In genomic region chr10:93159651-93160496, GRCm38 (mm10) we compare ENCODE assay signal across 8 mouse cellular contexts. TPM values are rescaled to one million over a fixed set of nuclear protein-coding genes. Genes with fewer than 3 reads are reported as not detected.
DNase-seq lines count a peak whose midpoint lies in the region; ATAC-seq and TF ChIP-seq lines count a peak whose summit lies in the region.

No protein-coding gene starts in this region.

- no peaks in the 10 kb centered on the region for H3K9me3 ChIP-seq in heart, embryonic 10.5 days
- no peaks in the 10 kb centered on the region for H3K9me3 ChIP-seq in forebrain, embryonic 12.5 days
- H3K9me3 ChIP-seq in liver, embryonic 14.5 days (ENCODE audit: control insufficient read depth, low read length) = no peaks in the 10 kb centered on the region

- H3K9ac ChIP-seq in forebrain, embryonic 12.5 days = peak overlapping the region; percentile 12; the same call in 1 of the 2 replicates
- H3K9ac ChIP-seq in liver, embryonic 14.5 days (replicated peaks) = peak overlapping the region; percentile 40

- ATAC-seq in CD4-positive, CD25-positive, alpha-beta regulatory T cell, adult 4 months = peak; percentile 30
- no peak for ATAC-seq in forebrain, embryonic 12.5 days (ENCODE audit: low FRiP score)
- peak; percentile 54 for ATAC-seq in liver, embryonic 14.5 days (ENCODE audit: insufficient read depth)

- WGBS in heart, embryonic 10.5 days = 22% methylated on average over 17 of the region's 17 CpGs
- 28% methylated on average over 17 of the region's 17 CpGs for WGBS in forebrain, embryonic 12.5 days
- 13% methylated on average over 17 of the region's 17 CpGs for WGBS in liver, embryonic 14.5 days (ENCODE audit: insufficient replicate concordance)

- peak overlapping the region; percentile 99 for H3K27ac ChIP-seq in heart, embryonic 10.5 days
- peak overlapping the region; percentile 100; the same call in 1 of the 2 replicates for H3K27ac ChIP-seq in forebrain, embryonic 12.5 days
- peak overlapping the region; percentile 60 for H3K27ac ChIP-seq in liver, embryonic 14.5 days

- peak overlapping the region; percentile 54 for H3K4me2 ChIP-seq in forebrain, embryonic 12.5 days
- H3K4me2 ChIP-seq in liver, embryonic 14.5 days (ENCODE audit: low read depth) = peak overlapping the region; percentile 75

- no peak for TF ChIP-seq EP300 in liver, embryonic 14.5 days (IDR thresholded peaks at IDR 0.05; ENCODE audit: low read depth)

- intact Hi-C loops in heart, postnatal 36 days (cut with DNase I) = loop anchor here (2.0 to 5.0 kb wide), 5 partner anchors 67 to 311 kb away; no protein-coding TSS in a partner anchor

- peak overlapping the region; percentile 85 for H3K4me3 ChIP-seq in heart, embryonic 10.5 days
- H3K4me3 ChIP-seq in forebrain, embryonic 12.5 days (replicated peaks) = peak overlapping the region; percentile 97
- peak overlapping the region; percentile 87 to 99 for H3K4me3 ChIP-seq in liver, embryonic 14.5 days (ENCODE audit: insufficient read depth in 1 of 2, low read depth in 2 of 2, low read length in 2 of 2)

- peaks cover 6% of the 10 kb centered on the region; the same call in 1 of the 2 replicates for H3K4me1 ChIP-seq in heart, embryonic 10.5 days
- H3K4me1 ChIP-seq in forebrain, embryonic 12.5 days = peaks cover 19% of the 10 kb centered on the region
- peaks cover 15 to 22% of the 10 kb centered on the region in 2 experiments for H3K4me1 ChIP-seq in liver, embryonic 14.5 days (replicated peaks; ENCODE audit: control insufficient read depth in 2 of 2, insufficient read depth in 2 of 2, low read length in 1 of 2)

- TF ChIP-seq CTCF in liver, embryonic 14.5 days (IDR thresholded peaks at IDR 0.05; ENCODE audit: low read depth) = no peak

- no peak for DNase-seq in heart, embryonic 10.5 days (ENCODE audit: low spot score)
- DNase-seq in heart, postnatal 36 days = no peak
- DNase-seq in liver, embryonic 14.5 days (ENCODE audit: low read depth in 3 of 3, low spot score in 3 of 3) = no peak
- no peak for DNase-seq in Muller cell, postnatal 12 days (ENCODE audit: inconsistent ontology term)
- DNase-seq in urinary bladder, postnatal 14 days (ENCODE audit: low spot score) = no peak
- DNase-seq in embryo, embryonic 10 days (ENCODE audit: low spot score) = no peak

- H3K27me3 ChIP-seq in heart, embryonic 10.5 days (ENCODE audit: insufficient read depth, poor library complexity, severe bottlenecking) = no peaks in the 10 kb centered on the region
- H3K27me3 ChIP-seq in forebrain, embryonic 12.5 days = no peaks in the 10 kb centered on the region
- H3K27me3 ChIP-seq in liver, embryonic 14.5 days (ENCODE audit: control insufficient read depth, insufficient read depth, low read length) = no peaks in the 10 kb centered on the region

- no peaks in the 10 kb centered on the region for H3K36me3 ChIP-seq in heart, embryonic 10.5 days
- no peaks in the 10 kb centered on the region for H3K36me3 ChIP-seq in forebrain, embryonic 12.5 days (replicated peaks)
- no peaks in the 10 kb centered on the region for H3K36me3 ChIP-seq in liver, embryonic 14.5 days (replicated peaks; ENCODE audit: control insufficient read depth, insufficient read depth, low read depth)

RNA-seq across cellular contexts. Expression of gene Cdk17, which starts 0.8 kb away (rescaled TPM):
- polyA plus RNA-seq in heart, embryonic 10.5 days (2016; fragmentation: Nextera tagmentation; extraction: Ambion mirVana) = 16.4 and 20.0 TPM in 2 replicates
- 10 to 100 TPM; 14.3 to 16.8 TPM for total RNA-seq in heart, postnatal 36 days (2021)
- 10 to 100 TPM; 42.2 to 62.3 TPM for polyA plus RNA-seq in CD4-positive, CD25-positive, alpha-beta regulatory T cell, adult 4 months (2017; shearing (Covaris generic))
- polyA plus RNA-seq in forebrain, embryonic 12.5 days (2016; fragmentation: Nextera tagmentation; extraction: Ambion mirVana) = 44.6 and 45.7 TPM in 2 replicates
- 7.2 and 10.5 TPM in 2 replicates for polyA plus RNA-seq in liver, embryonic 14.5 days (2012; rRNA removed)
- polyA plus RNA-seq in liver, embryonic 14.5 days (2014; fragmentation: Nextera tagmentation; extraction: Ambion mirVana) = 12.9 and 15.1 TPM in 2 replicates
